Mouse (Mus musculus) limb, embryonic 14.5 days (tissue): Measurements from ENCODE around the gene Nfkbib. TPM values are rescaled to one million over a fixed set of nuclear protein-coding genes. Genes with fewer than 3 reads are reported as not detected.

Source experiments
- ATAC-seq: fragments of 200-750 bp; cut with Nextera tagmentation; 2 replicates; pipeline ENCODE4 v1.8.0; 2017; ENCODE audit warnings: low read depth, moderate number of reproducible peaks, moderate TSS enrichment; ENCODE audit not compliant: low FRiP score
- DNase-seq: peaks from one replicate; pipeline ENCODE4 v3.0.0-alpha.2; 2015; ENCODE audit warnings: low spot score
- H3K27ac ChIP-seq: fragments of 300-500 bp; sonication (generic); replicated peaks from 2 replicates; pipeline ENCODE4 v1.5.1; 2014; ENCODE audit warnings: low read depth, mild to moderate bottlenecking, low read length, moderate library complexity, mixed read lengths
- H3K27me3 ChIP-seq: fragments of 300-500 bp; sonication (generic); 2 replicates; pipeline ENCODE4 v1.6.1; 2014; ENCODE audit warnings: low read length, mixed read lengths; ENCODE audit not compliant: control insufficient read depth, insufficient read depth
- H3K36me3 ChIP-seq: fragments of 300-500 bp; sonication (generic); 2 replicates; pipeline ENCODE4 v1.6.1; 2014; ENCODE audit warnings: mild to moderate bottlenecking, low read length, moderate library complexity, mixed read lengths; ENCODE audit not compliant: control insufficient read depth, insufficient read depth
- H3K4me1 ChIP-seq: fragments of 300-500 bp; sonication (generic); 2 replicates; pipeline ENCODE4 v1.6.1; 2014; ENCODE audit warnings: antibody characterized with exemption, low read length, mixed read lengths; ENCODE audit not compliant: control insufficient read depth, insufficient read depth
- H3K4me2 ChIP-seq: fragments of 300-500 bp; sonication (generic); replicated peaks from 2 replicates; pipeline ENCODE4 v1.6.1; 2014; ENCODE audit warnings: low read depth, mild to moderate bottlenecking, low read length, moderate library complexity; ENCODE audit not compliant: severe bottlenecking
- H3K4me3 ChIP-seq: fragments of 300-500 bp; sonication (generic); replicated peaks from 2 replicates; pipeline ENCODE4 v1.5.1; 2014; ENCODE audit warnings: low read length
- H3K9ac ChIP-seq: fragments of 300-500 bp; sonication (generic); 2 replicates; pipeline ENCODE4 v1.6.1; 2014; ENCODE audit warnings: mild to moderate bottlenecking, low read depth, low read length, moderate library complexity; ENCODE audit not compliant: severe bottlenecking
- H3K9me3 ChIP-seq: fragments of 300-500 bp; sonication (generic); 2 replicates; pipeline ENCODE4 v1.6.1; 2016; ENCODE audit warnings: low read length; ENCODE audit not compliant: control insufficient read depth
- POLR2A ChIP-seq: fragments of 200-500 bp; IDR thresholded peaks from 2 replicates; pipeline ENCODE4 v1.8.0; 2012; ENCODE audit warnings: inconsistent platforms, mild to moderate bottlenecking, moderate library complexity, borderline replicate concordance; ENCODE audit not compliant: insufficient read depth, insufficient read length; ENCODE audit errors: extremely low read depth
- WGBS: fragments of 180-500 bp; shearing (Covaris S2); extraction: QIAGEN DNeasy Blood & Tissue Kit; methylation state at CpG from one replicate; pipeline ENCODE4 v1.1.7; 2014; 5-methylcytosine and 5-hydroxymethylcytosine counted together
- polyA plus RNA-seq, 2 experiments: library from polyadenylated mRNA; depleted of rRNA in 1 of 2; stranded (reverse) in 1 of 2; unstranded in 1 of 2; fragments of >200 nt; fragmentation: Nextera tagmentation in 1 of 2; extraction: Ambion mirVana in 1 of 2; gene quantifications; 2 replicates each; pipeline versions ENCODE4 v1.2.1 to v1.2.3; 2012 to 2014

Nfkbib gene
- polyA plus RNA-seq, 2 experiments, result 27.4 to 41.9 TPM

- peak; percentile 68 for ATAC-seq
- 17% methylated on average over 32 of the region's 32 CpGs for WGBS
Observed at GRCm38 (mm10) chr7:28796562-28796975, 29.3 kb upstream of the Nfkbib start.

GRCm38 (mm10) chr7:28795832-28796231 lies 28.5 kb upstream of the Nfkbib start:
- Histone ChIP-seq H3K36me3 (no peaks in the 10 kb centered on the region), H3K27me3 (no peaks in the 10 kb centered on the region), H3K9me3 (0 out of 2 replicates have a peak, but pooled peaks cover 3% of the 10 kb centered on the region), H3K27ac (no peak overlapping the region), H3K4me3 (no peak overlapping the region), H3K4me2 (no peak overlapping the region), H3K4me1 (no peaks in the 10 kb centered on the region; the same call in 1 of the 2 replicates), H3K9ac (no peak overlapping the region)
- 81% methylated on average over 15 of the region's 15 CpGs for WGBS
- DNase-seq (no peak), ATAC-seq (no peak)
- no peak for TF ChIP-seq POLR2A

More at GRCm38 (mm10) chr7:28796562-28796975, 29.3 kb upstream of the Nfkbib start:
- DNase-seq, result no peak
- Histone ChIP-seq H3K9ac (peak overlapping the region; percentile 39; the same call in 1 of the 2 replicates), H3K4me1 (peaks cover under 1% of the 10 kb centered on the region; the same call in 1 of the 2 replicates), H3K27ac (no peak overlapping the region; the same call in 1 of the 2 replicates), H3K4me3 (no peak overlapping the region; the same call in 1 of the 2 replicates), H3K36me3 (no peaks in the 10 kb centered on the region), H3K27me3 (no peaks in the 10 kb centered on the region), H3K9me3 (0 out of 2 replicates have a peak, but pooled peaks cover 3% of the 10 kb centered on the region), H3K4me2 (peak overlapping the region; percentile 36)
- no peak for TF ChIP-seq POLR2A

GRCm38 (mm10) chr7:28794496-28794895 lies 27.2 kb upstream of the Nfkbib start:
- Histone ChIP-seq H3K9me3 (no peaks in the 10 kb centered on the region), H3K27ac (no peak overlapping the region), H3K4me3 (no peak overlapping the region), H3K9ac (no peak overlapping the region), H3K36me3 (no peaks in the 10 kb centered on the region), H3K4me2 (no peak overlapping the region), H3K4me1 (peaks cover 3% of the 10 kb centered on the region), H3K27me3 (no peaks in the 10 kb centered on the region)
- ATAC-seq (no peak), DNase-seq (no peak)
- no peak for TF ChIP-seq POLR2A
- 84% methylated on average over 3 of the region's 3 CpGs for WGBS

- H3K9me3 ChIP-seq, result no peaks in the 10 kb centered on the region
- H3K36me3 ChIP-seq, result no peaks in the 10 kb centered on the region
- H3K9ac ChIP-seq, result no peak overlapping the region
- no peaks in the 10 kb centered on the region for H3K27me3 ChIP-seq
- ATAC-seq (no peak), DNase-seq (no peak)
- no peak overlapping the region for H3K4me3 ChIP-seq
- TF ChIP-seq POLR2A, result no peak
- H3K4me2 ChIP-seq, result no peak overlapping the region
- 48% methylated on average over 2 of the region's 2 CpGs for WGBS
- H3K27ac ChIP-seq, result no peak overlapping the region
- H3K4me1 ChIP-seq, result peaks cover 8% of the 10 kb centered on the region
Observed at GRCm38 (mm10) chr7:28793834-28794233, 26.5 kb upstream of the Nfkbib start.

GRCm38 (mm10) chr7:28792391-28793185 lies 25.3 kb upstream of the Nfkbib start:
- TF ChIP-seq POLR2A, result no peak
- H3K4me3 ChIP-seq, result no peak overlapping the region
- no peaks in the 10 kb centered on the region for H3K27me3 ChIP-seq
- H3K4me2 ChIP-seq, result no peak overlapping the region
- H3K27ac ChIP-seq, result no peak overlapping the region
- H3K9me3 ChIP-seq, result no peaks in the 10 kb centered on the region
- 76% methylated on average over 13 of the region's 14 CpGs for WGBS
- peaks cover 8% of the 10 kb centered on the region for H3K4me1 ChIP-seq
- ATAC-seq (no peak), DNase-seq (no peak)
- H3K36me3 ChIP-seq, result peaks cover 7% of the 10 kb centered on the region; the same call in 1 of the 2 replicates
- H3K9ac ChIP-seq, result no peak overlapping the region
